Mouse (Mus musculus) forebrain, embryonic 15.5 days (tissue): ENCODE measurements around the gene Bricd5. TPM values are rescaled to one million over a fixed set of nuclear protein-coding genes. Genes with fewer than 3 reads are reported as not detected.
"Not testable (repeated sequence)": the region's sequence is repeated elsewhere in the genome, so short reads cannot be mapped to it uniquely, and the experiment has no call there.

Source experiments
- ATAC-seq: fragments of 200-750 bp; cut with Nextera tagmentation; replicated peaks from 2 replicates; pipeline ENCODE4 v1.8.0; 2017; ENCODE audit warnings: mild to moderate bottlenecking, moderate TSS enrichment, moderate library complexity
- H3K27ac ChIP-seq: fragments of 300-500 bp; sonication (generic); replicated peaks from 2 replicates; pipeline ENCODE4 v1.5.1; 2015; ENCODE audit warnings: mild to moderate bottlenecking, inconsistent platforms
- H3K27me3 ChIP-seq: fragments of 300-500 bp; sonication (generic); 2 replicates; pipeline ENCODE4 v1.6.1; 2015; ENCODE audit warnings: inconsistent platforms
- H3K36me3 ChIP-seq: fragments of 300-500 bp; sonication (generic); 2 replicates; pipeline ENCODE4 v1.6.1; 2015; ENCODE audit warnings: mild to moderate bottlenecking, inconsistent platforms
- H3K4me1 ChIP-seq: fragments of 300-500 bp; sonication (generic); 2 replicates; pipeline ENCODE4 v1.6.1; 2015; ENCODE audit warnings: inconsistent platforms
- H3K4me2 ChIP-seq: fragments of 300-500 bp; sonication (generic); replicated peaks from 2 replicates; pipeline ENCODE4 v1.6.1; 2015; ENCODE audit warnings: mild to moderate bottlenecking, inconsistent platforms
- H3K4me3 ChIP-seq: fragments of 300-500 bp; sonication (generic); 2 replicates; pipeline ENCODE4 v1.5.1; 2015; ENCODE audit warnings: mild to moderate bottlenecking, inconsistent platforms
- H3K9ac ChIP-seq: fragments of 300-500 bp; sonication (generic); replicated peaks from 2 replicates; pipeline ENCODE4 v1.6.1; 2015; ENCODE audit warnings: mild to moderate bottlenecking, inconsistent platforms
- H3K9me3 ChIP-seq: fragments of 300-500 bp; sonication (generic); 2 replicates; pipeline ENCODE4 v1.6.1; 2016; ENCODE audit warnings: inconsistent platforms
- whole genome bisulfite sequencing: fragments of 180-500 bp; shearing (Covaris S2); methylation state at CpG from one replicate; pipeline ENCODE4 v1.1.7; 2015; ENCODE audit warnings: mixed read lengths; 5-methylcytosine and 5-hydroxymethylcytosine counted together
- polyA plus RNA-seq: library from polyadenylated mRNA; unstranded; fragments of >200 nt; fragmentation: Nextera tagmentation; extraction: Ambion mirVana; gene quantifications from 2 replicates; pipeline ENCODE4 v1.2.1, GENCODE M21; 2015

Bricd5 gene
- polyA plus RNA-seq, 1 experiment from 2014 or later: not detected

DNA sequence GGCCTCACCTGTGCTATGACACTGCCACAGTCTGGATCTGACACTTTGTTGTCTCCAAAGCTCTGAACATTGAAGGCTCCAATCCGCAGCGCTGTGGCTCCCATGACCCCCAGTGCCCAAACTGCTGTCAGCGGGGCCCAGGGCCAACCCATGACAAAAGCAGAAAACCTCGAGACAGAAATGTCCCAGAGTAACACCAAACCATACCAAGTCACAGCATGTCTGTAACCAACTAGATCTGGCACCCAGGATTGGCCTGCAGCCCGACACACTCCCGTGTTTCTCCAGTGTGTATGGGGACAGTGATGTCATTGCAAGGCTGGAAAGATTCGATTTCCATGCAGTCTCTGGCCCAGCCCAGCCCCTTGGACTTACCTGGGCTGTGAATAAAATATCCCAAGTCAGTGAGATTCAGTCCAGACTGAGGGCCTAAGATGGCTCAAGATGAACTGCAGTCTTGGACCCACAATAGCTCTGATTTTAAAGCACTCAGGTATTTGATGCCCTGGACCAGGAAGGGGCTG is 31.0 kb upstream of the Bricd5 start, which contains the start of gene Dnase1l2:
Dnase1l2 (minus strand) TSS at position 474 of the 524 bp plus-strand sequence.
- Histone ChIP-seq H3K9ac (no peak within 1 kb of the TSS), H3K27me3 (no peaks in the 10 kb centered on the region), H3K4me1 (no peaks in the 10 kb centered on the region), H3K4me2 (no peak within 1 kb of the TSS), H3K36me3 (peaks cover 70% of the 10 kb centered on the region), H3K27ac (no peak within 1 kb of the TSS), H3K9me3 (no peaks in the 10 kb centered on the region), H3K4me3 (no peak within 1 kb of the TSS)
- ATAC-seq: no peak
- 82% methylated on average over 7 of the region's 7 CpGs for WGBS

DNA sequence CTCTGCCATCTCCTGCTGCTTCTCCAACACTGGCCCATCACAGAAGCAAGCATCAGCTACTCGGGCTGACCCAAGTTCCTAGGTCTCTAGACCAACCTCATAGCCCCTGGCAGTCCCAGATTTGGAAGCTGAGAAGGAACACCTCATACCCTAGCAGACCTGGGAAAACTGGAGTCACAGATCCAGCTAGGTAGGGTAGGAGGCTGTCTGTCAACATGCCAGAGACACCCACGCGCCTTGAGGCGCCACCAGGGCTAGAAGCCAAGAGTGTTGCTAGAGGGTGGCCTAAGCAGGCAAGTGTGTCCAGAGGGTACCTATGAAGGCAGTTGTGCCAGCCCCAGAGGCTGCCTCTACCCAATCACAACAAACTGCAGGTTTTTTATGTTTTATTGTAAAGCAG is 30.3 kb upstream of the Bricd5 start:
- no peak for ATAC-seq
- H3K36me3 ChIP-seq: peaks cover 74% of the 10 kb centered on the region
- H3K27me3 ChIP-seq: no peaks in the 10 kb centered on the region
- 91% methylated on average over 4 of the region's 4 CpGs for WGBS
- H3K4me2 ChIP-seq: no peak overlapping the region
- H3K9me3 ChIP-seq: no peaks in the 10 kb centered on the region
- H3K9ac ChIP-seq: no peak overlapping the region
- H3K4me3 ChIP-seq: no peak overlapping the region
- H3K4me1 ChIP-seq: no peaks in the 10 kb centered on the region
- H3K27ac ChIP-seq: no peak overlapping the region

DNA sequence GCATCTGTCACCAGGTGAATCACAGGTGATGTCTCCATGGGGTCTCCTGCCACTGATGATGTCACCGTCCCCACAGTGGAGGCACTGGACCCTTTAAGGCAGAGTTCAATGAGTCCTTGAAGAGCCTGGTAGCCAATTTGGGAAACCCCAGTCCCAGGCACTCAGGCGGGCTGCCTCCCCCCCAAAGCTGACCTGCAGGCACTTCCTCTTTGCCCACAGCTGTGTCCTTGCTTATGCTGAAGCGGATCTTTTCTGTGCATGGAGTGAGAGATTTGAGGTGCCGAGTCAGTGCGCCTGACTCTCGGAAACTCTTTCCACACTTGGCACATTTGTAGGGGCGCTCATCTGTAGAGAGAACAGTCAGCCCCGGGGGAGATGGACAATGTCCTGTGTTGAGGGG is 27.1 kb upstream of the Bricd5 start:
- H3K4me2 ChIP-seq: no peak overlapping the region
- H3K27ac ChIP-seq: no peak overlapping the region
- ATAC-seq: no peak
- 93% methylated on average over 8 of the region's 8 CpGs for WGBS
- no peak overlapping the region for H3K4me3 ChIP-seq
- H3K36me3 ChIP-seq: peaks cover 81% of the 10 kb centered on the region
- no peak overlapping the region for H3K9ac ChIP-seq
- no peaks in the 10 kb centered on the region for H3K27me3 ChIP-seq
- no peaks in the 10 kb centered on the region for H3K9me3 ChIP-seq
- no peaks in the 10 kb centered on the region for H3K4me1 ChIP-seq

DNA sequence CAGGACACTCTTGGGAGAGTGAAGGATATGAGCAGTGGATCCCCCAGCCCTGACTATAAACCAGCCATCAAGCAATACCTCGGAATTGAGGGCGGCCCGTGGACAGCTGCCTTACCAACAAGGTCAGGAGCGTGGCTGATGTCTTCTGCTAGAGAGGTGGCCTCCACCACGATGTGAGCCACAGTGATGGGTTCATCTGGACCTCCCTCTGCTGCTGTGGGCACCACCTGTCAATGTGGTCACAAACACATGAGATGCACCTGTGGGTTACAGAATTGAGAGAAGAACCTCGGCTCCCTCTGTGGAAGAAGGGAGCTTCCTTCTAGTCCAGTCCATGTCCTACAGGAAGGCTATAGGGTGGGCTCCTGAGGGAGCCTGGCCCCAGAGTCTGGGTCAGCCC is 24.2 kb upstream of the Bricd5 start:
- Histone ChIP-seq H3K36me3 (peaks cover 70% of the 10 kb centered on the region), H3K4me3 (no peak overlapping the region)
- WGBS: 94% methylated on average over 6 of the region's 6 CpGs

DNA sequence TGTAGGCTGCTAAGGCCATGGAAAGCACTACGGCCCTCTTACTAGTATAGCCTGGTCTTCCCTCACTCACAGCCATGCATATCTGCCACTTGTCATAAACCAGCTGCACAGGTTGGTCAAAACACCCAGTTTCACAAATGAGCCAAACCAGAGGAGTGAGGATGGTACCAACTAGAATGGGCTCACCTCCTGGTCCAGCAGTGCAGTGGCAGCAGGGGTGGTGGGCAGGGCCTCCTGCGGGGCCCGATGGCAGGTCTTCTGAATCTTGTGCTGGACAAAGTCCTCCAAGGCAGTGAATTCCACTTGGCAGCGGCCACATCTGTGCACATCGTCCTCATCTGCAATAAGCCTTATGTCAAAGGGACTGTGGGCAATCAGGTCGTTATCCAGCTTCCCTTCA is 22.5 kb upstream of the Bricd5 start:
- Histone ChIP-seq H3K36me3 (peaks cover 52% of the 10 kb centered on the region), H3K27ac (no peak overlapping the region), H3K4me3 (no peak overlapping the region), H3K27me3 (no peaks in the 10 kb centered on the region), H3K4me2 (no peak overlapping the region), H3K4me1 (peaks cover 24% of the 10 kb centered on the region), H3K9me3 (no peaks in the 10 kb centered on the region), H3K9ac (no peak overlapping the region)
- 97% methylated on average over 6 of the region's 6 CpGs for WGBS
- ATAC-seq: no peak

More for the DNA sequence above, 24.2 kb upstream of the Bricd5 start:
- Histone ChIP-seq H3K27me3 (no peaks in the 10 kb centered on the region), H3K9me3 (no peaks in the 10 kb centered on the region), H3K4me1 (peaks cover 24% of the 10 kb centered on the region), H3K4me2 (no peak overlapping the region), H3K27ac (no peak overlapping the region), H3K9ac (no peak overlapping the region)
- no peak for ATAC-seq

DNA sequence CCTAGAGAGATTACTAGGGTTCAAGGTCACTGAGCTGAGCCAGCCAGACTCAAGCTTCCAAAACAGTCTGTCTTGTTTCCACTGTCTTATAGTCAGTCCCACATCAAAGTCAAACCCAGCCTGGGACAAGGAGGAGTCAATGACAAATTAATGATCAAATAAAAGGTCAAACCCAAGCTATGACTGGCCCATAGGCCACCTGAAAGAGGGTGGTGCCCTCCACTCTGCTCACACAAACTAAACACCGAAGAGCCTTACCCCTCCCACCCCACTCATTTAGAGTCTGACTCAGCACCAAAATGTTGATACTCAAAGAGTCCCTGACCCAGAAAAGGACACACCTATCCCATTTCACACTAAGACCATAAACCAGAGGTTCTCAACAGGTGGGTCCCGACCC is 20.3 kb upstream of the Bricd5 start:
- WGBS: 91% methylated on average over 2 of the region's 2 CpGs
- ATAC-seq: no peak
- H3K9ac ChIP-seq: no peak overlapping the region
- H3K27me3 ChIP-seq: no peaks in the 10 kb centered on the region
- H3K4me1 ChIP-seq: peaks cover 24% of the 10 kb centered on the region
- H3K9me3 ChIP-seq: no peaks in the 10 kb centered on the region
- no peak overlapping the region for H3K27ac ChIP-seq
- H3K36me3 ChIP-seq: peaks cover 32% of the 10 kb centered on the region
- no peak overlapping the region for H3K4me2 ChIP-seq
- H3K4me3 ChIP-seq: no peak overlapping the region

DNA sequence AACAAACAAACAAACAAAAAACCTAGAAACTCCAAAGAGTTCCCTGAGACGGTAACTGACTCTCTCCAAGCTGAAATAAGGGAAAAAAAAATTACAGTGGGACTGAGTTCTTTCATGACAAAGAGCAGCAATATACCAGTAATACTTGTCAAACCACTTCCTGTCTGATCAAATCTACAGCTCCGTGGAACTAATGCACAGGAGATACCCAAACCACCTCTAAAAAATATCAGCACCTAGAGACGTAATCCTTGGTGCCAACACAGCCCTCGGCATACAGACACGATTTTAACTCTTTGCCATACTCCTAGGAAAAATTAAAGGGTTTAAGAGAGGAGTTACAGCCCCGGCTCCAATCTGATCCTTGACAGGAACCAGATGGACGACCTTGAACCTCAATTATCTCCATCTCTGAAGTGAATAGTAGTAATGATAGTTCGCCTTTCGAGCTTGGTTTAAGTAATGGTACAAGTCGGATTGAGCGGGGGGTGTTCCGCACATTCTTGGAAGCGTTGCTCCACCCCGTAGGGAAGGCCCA is 19.4 kb upstream of the Bricd5 start:
- H3K27me3 ChIP-seq: no peaks in the 10 kb centered on the region
- peak overlapping the region; percentile 73 for H3K4me3 ChIP-seq
- peak overlapping the region; percentile 85 for H3K27ac ChIP-seq
- WGBS: 9% methylated on average over 14 of the region's 14 CpGs
- peak overlapping the region; percentile 92 for H3K9ac ChIP-seq
- peak overlapping the region; percentile 74 for H3K4me2 ChIP-seq
- no peak for ATAC-seq
- H3K9me3 ChIP-seq: no peaks in the 10 kb centered on the region
- H3K4me1 ChIP-seq: peaks cover 24% of the 10 kb centered on the region
- peaks cover 22% of the 10 kb centered on the region for H3K36me3 ChIP-seq

DNA sequence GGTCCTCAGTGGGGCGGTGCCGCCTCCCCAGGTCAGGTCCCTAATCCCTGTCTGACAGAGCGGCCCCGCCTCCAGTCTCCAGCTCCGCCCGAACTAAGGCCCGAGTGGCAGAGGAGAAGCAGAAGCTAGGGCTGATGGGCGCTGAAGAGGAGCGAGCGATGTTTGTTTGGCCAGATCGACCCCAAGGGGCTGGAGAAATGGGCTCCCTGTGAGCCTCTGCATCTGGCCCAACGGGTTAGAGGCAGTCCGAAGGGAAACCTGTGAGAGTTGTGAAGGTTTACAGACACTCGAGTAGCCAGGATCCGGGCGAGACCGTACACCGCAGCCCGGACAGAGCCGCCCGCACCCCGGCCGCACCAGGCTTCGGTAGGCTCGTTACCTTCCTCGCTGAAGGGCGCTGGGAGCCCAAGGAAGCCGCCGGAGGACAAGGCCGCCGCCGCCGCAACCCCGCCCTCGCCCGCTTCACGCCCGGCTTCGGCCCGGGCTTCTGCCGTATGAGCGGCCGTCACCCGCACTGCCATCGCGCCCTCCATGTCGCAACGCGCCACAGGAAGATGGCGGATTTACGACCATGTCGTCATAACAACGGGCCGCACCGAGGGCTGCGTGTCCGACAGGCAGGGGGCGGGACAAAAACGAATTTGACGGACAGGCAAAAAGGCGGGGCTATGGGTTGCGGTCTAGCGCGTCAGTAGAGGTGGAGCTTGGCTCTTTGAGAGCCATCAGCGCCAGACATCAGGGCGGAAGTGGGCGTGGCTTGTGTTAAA is 18.7 kb upstream of the Bricd5 start:
- Histone ChIP-seq H3K4me2 (peak overlapping the region; percentile 74), H3K36me3 (peaks cover 16% of the 10 kb centered on the region), H3K4me1 (peaks cover 24% of the 10 kb centered on the region), H3K9ac (peak overlapping the region; percentile 92), H3K27me3 (no peaks in the 10 kb centered on the region), H3K4me3 (peak overlapping the region; percentile 73), H3K9me3 (no peaks in the 10 kb centered on the region), H3K27ac (peak overlapping the region; percentile 85)
- WGBS: 0% methylated on average over 67 of the region's 67 CpGs
- ATAC-seq: peak; percentile 96

DNA sequence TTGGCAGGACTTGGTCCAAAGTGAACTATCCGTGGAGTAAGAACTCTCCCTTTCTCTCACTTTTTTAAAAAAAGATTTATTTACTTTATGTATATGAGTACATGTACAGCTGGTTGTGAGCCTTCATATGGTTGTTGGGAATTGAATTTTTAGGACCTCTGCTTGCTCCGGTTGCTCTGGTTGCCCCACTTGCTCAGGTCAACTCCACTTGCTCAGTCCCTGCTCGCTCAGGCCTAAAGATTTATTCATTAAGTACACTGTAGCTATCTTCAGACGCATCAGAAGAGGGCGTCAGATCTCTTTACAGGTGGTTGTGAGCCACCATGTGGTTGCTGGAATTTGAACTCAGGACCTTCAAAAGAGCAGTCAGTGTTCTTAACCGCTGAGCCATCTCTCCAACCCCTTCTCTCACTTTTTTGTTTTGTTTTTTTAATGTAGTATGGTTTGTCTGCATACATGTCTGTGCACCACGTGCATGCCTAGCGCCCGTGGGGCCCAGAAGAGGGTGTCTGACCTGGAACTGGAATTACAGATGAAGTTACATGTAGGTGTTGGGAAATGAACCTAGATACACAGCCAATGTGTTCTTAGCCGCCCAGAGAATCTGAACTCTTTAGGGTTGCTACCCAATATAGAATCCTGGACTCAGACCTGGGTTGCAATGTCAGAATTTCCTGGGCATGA is 18.0 kb upstream of the Bricd5 start:
- H3K9ac ChIP-seq, ATAC-seq, H3K36me3 ChIP-seq, H3K27me3 ChIP-seq, H3K9me3 ChIP-seq: not testable (repeated sequence)
- 49% methylated on average over 10 of the region's 10 CpGs for WGBS
- peaks cover 24% of the 10 kb centered on the region for H3K4me1 ChIP-seq
- H3K4me2 ChIP-seq: peak overlapping the region; percentile 74
- H3K27ac ChIP-seq: peak overlapping the region; percentile 59
- peak overlapping the region; percentile 73 for H3K4me3 ChIP-seq

DNA sequence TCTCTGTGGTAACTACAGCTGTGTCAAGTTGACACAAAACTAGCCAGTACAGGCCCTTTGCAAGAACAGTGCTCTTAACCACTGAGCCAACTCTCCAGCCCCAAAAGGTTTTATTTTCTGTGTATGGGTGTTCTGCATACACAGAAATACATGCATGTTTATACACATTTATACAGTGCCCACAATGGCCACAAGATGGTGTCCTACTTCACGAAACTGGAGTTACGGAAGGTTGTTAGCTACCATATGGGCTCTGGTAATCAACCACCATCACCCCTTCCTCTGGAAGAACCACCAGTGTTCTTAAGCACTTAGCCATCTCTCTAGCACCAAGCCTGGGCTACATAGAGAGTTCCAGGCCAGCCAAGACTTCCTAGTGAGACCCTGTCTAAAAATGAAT is 12.1 kb upstream of the Bricd5 start:
- no peak overlapping the region for H3K9ac ChIP-seq
- H3K9me3 ChIP-seq: no peaks in the 10 kb centered on the region
- H3K36me3 ChIP-seq: no peaks in the 10 kb centered on the region
- no peak for ATAC-seq
- no peaks in the 10 kb centered on the region for H3K4me1 ChIP-seq
- 62% methylated on average over 2 of the region's 2 CpGs for WGBS
- no peaks in the 10 kb centered on the region for H3K27me3 ChIP-seq
- H3K4me2 ChIP-seq: no peak overlapping the region
- no peak overlapping the region for H3K4me3 ChIP-seq
- no peak overlapping the region for H3K27ac ChIP-seq

DNA sequence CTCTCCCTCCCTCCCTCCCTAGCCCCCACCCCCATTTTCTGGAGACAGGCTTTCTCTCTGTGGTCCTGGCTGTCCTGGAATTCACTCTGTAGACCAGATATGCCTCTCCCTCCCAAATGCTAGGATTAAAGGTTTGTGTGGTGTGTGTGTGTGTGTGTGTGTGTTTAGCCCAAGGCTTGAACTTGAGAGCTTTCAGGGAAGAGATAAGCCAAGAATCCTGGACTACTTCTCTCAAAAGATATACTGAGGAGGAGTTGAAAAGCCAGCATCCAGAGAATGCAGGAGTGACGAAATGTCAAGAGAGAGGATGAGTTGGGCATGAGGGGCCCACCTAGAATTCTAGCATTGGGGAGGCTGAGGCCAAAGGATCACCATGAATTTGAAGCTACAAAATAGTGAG is 10.8 kb upstream of the Bricd5 start:
- WGBS: 84% methylated on average over 1 of the region's 1 CpGs
- Histone ChIP-seq H3K36me3 (no peaks in the 10 kb centered on the region), H3K9ac (no peak overlapping the region), H3K9me3 (no peaks in the 10 kb centered on the region), H3K27ac (no peak overlapping the region), H3K4me2 (no peak overlapping the region), H3K4me3 (no peak overlapping the region), H3K4me1 (no peaks in the 10 kb centered on the region), H3K27me3 (no peaks in the 10 kb centered on the region)
- ATAC-seq: no peak

DNA sequence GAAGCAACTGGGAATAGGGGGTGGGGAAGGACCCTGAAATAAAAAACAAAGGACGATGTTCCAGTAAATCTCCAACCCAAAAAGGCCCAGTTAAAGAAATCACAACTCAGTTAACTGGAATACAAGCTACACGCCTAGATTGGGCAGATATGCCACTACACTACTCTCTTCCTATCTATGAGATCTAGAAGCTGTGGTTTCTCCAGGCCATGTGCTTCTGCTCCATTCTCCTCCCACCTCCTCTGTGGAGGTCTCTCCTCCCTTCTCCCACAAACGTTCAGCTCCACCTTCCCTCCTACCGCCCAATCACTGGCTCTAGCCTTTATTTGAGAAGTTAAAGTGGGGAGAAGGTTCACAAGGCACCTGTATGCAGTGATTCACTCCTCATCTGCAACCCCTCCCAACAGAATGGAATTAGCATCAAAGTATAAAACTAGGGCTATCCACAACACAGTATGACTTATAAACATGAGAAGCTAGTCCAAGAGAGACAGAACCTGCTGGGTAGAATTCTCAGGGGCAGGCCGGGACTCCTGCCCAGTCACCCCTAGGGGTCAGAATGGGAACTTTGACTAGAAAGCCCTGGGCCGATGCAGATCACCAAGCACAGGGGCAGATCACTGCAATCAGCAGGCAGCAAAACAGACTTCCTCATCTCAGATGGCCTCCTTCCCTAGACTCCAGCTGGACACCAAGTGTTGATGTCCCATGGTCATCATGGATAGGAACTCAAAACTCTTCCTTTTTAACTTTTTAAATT is 10.1 kb upstream of the Bricd5 start:
- ATAC-seq: no peak
- H3K27ac ChIP-seq: no peak overlapping the region
- WGBS: 66% methylated on average over 6 of the region's 6 CpGs
- H3K27me3 ChIP-seq: no peaks in the 10 kb centered on the region
- H3K4me1 ChIP-seq: no peaks in the 10 kb centered on the region
- no peak overlapping the region for H3K4me2 ChIP-seq
- no peaks in the 10 kb centered on the region for H3K9me3 ChIP-seq
- H3K9ac ChIP-seq: no peak overlapping the region
- H3K4me3 ChIP-seq: no peak overlapping the region
- H3K36me3 ChIP-seq: no peaks in the 10 kb centered on the region
